Mouse (Mus musculus): ENCODE results near the gene Ddx6. TPM values are rescaled to one million over a fixed set of nuclear protein-coding genes. Genes with fewer than 3 reads are reported as not detected.

Gene Ddx6
- polyA plus RNA-seq, 1 experiment: 9.6 TPM

DNA sequence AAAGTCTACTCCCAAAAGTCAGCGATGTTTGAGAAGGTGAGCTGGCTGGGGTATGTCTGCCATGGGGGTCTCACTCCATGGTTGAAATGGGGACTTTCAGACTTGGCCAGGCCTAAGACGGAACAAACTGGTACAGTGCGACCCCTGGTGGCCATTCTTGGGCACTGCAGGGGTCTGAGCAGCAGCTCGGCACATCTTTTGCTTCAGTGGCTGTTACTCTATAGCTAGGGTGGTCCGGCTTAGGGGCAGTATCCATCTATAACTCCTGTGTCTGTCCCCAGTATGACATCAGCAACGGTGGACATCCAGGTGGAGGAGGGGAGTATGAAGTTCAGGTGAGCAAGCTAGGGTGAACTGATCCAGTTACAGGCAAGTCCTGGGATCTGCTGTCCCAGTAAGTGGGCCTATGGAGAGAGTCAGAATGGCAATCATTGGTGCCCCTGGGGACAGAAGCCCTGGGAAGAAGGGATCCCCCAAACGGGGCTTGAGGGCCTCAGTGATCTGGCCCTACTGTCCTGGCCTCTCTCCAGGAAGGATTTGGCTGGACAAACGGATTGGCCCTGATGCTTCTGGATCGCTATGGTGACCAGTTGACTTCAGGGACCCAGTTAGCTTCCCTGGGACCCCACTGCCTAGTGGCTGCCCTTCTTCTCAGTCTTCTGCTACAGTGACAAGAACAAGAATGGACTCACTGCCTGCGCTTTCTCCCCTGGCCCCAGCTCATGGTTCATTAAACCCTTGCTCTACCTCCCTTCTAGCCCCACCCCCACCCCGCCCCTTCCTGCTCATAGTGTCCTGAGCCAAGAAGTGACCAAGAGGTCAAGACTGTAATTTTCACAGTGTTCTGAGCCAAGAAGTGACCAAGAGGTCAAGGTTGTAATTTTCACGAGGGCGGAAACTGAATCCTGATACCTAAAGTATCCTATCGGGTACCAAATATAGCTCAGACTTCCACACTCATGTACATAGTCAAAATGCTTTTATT is 80.9 kb downstream of the Ddx6 start:
- Histone ChIP-seq H3K27ac (ENCODE audit: insufficient read depth, low read depth, low read length) (no peak overlapping the region; the same call in 1 of the 2 replicates), H3K4me1 (ENCODE audit: control insufficient read depth, insufficient read depth, insufficient read length, low read length) (peaks cover 9% of the 10 kb centered on the region), H3K4me3 (ENCODE audit: low read depth, low read length) (no peak overlapping the region), H3K36me3 (ENCODE audit: control insufficient read depth, insufficient read depth, low read length) (peaks cover 19% of the 10 kb centered on the region), H3K27me3 (ENCODE audit: control insufficient read depth, insufficient read depth, low read length) (no peaks in the 10 kb centered on the region)
- peak; percentile 99 for TF ChIP-seq CTCF (IDR thresholded peaks at IDR 0.05; ENCODE audit: extremely low read depth, insufficient read length, insufficient replicate concordance, low read depth, low read length)
- no peak for TF ChIP-seq POLR2A (IDR thresholded peaks at IDR 0.05; ENCODE audit: low read depth, low read length)
- 42% methylated on average over 14 of the region's 14 CpGs for WGBS

DNA sequence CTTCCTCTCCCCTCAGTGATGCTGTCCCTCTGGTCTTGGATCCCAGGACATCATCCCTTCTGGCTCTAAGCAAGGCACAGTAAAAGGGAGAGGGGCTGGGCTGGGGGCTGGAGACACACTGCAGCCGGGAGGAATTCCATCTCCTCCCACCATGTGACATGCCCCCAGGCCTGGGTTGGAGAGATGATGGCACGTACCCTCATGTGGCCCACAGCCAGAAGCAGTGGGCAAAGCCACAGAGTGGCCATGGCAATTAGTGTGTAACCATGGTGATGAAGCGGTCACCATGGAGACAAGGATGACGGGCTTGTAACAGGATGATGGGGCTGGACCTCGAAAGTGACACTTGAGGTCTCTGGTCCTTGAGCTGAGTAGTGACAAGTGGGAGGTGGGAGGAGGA is 81.9 kb downstream of the Ddx6 start:
- H3K36me3 ChIP-seq (ENCODE audit: control insufficient read depth, insufficient read depth, low read length): peaks cover 17% of the 10 kb centered on the region
- H3K4me3 ChIP-seq (ENCODE audit: low read depth, low read length): no peak overlapping the region
- H3K27ac ChIP-seq (ENCODE audit: insufficient read depth, low read depth, low read length): no peak overlapping the region
- peaks cover 17% of the 10 kb centered on the region for H3K4me1 ChIP-seq (ENCODE audit: control insufficient read depth, insufficient read depth, insufficient read length, low read length)
- H3K27me3 ChIP-seq (ENCODE audit: control insufficient read depth, insufficient read depth, low read length): no peaks in the 10 kb centered on the region
- 81% methylated on average over 5 of the region's 5 CpGs for WGBS
- no peak for TF ChIP-seq CTCF (IDR thresholded peaks at IDR 0.05; ENCODE audit: extremely low read depth, insufficient read length, insufficient replicate concordance, low read depth, low read length)
- no peak for TF ChIP-seq POLR2A (IDR thresholded peaks at IDR 0.05; ENCODE audit: low read depth, low read length)

DNA sequence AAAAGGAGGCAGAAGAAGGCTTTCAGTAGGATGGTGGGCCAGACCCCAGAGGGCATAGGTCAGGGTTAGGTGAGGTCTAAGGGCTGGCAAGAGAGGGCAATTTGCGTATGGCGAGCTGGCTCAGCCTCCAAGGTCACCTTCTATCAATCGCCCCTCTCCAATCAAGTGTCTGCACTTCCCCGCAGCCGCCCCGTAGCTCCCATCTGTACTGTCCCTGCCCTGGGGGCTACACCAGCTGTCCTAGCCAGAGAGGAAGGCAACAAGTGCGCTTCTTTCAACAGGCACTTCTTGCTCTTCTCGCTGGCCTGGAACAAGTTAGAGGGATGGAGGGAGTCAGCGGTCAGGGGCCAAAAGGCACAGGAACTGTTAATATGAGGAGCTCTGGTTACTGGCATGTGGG is 83.3 kb downstream of the Ddx6 start:
- peaks cover 27% of the 10 kb centered on the region for H3K4me1 ChIP-seq (ENCODE audit: control insufficient read depth, insufficient read depth, insufficient read length, low read length)
- no peaks in the 10 kb centered on the region for H3K27me3 ChIP-seq (ENCODE audit: control insufficient read depth, insufficient read depth, low read length)
- WGBS: 91% methylated on average over 9 of the region's 9 CpGs
- no peak overlapping the region for H3K27ac ChIP-seq (ENCODE audit: insufficient read depth, low read depth, low read length)
- H3K4me3 ChIP-seq (ENCODE audit: low read depth, low read length): no peak overlapping the region
- H3K36me3 ChIP-seq (ENCODE audit: control insufficient read depth, insufficient read depth, low read length): peaks cover 16% of the 10 kb centered on the region
- TF ChIP-seq POLR2A (IDR thresholded peaks at IDR 0.05; ENCODE audit: low read depth, low read length) (no peak), CTCF (IDR thresholded peaks at IDR 0.05; ENCODE audit: extremely low read depth, insufficient read length, insufficient replicate concordance, low read depth, low read length) (no peak)

Other genes starting within 250 kb of the Ddx6 start
- 12.4 and 22.3 TPM in 2 replicates for gene Vps11, start 243.2 kb upstream of the Ddx6 start, polyA plus RNA-seq (2012; rRNA removed)
- 34.3 and 38.3 TPM in 2 replicates for gene Hyou1, start 225.4 kb upstream of the Ddx6 start, polyA plus RNA-seq (2012; rRNA removed)
- 27.1 and 54.9 TPM in 2 replicates for gene Slc37a4, start 208.0 kb upstream of the Ddx6 start, polyA plus RNA-seq (2012; rRNA removed)
- 40.0 and 48.3 TPM in 2 replicates for gene Rps25, start 197.8 kb upstream of the Ddx6 start, polyA plus RNA-seq (2012; rRNA removed)
- 20.0 and 36.5 TPM in 2 replicates for gene Trappc4, start 197.3 kb upstream of the Ddx6 start, polyA plus RNA-seq (2012; rRNA removed)
- 17.8 and 21.3 TPM in 2 replicates for gene Ccdc84, start 186.3 kb upstream of the Ddx6 start, polyA plus RNA-seq (2012; rRNA removed)
- gene Foxr1, start 163.8 kb upstream of the Ddx6 start, polyA plus RNA-seq (2012; rRNA removed): not detected in 2 replicates
- gene Upk2, start 149.9 kb upstream of the Ddx6 start, polyA plus RNA-seq (2012; rRNA removed): 1.4 TPM in 2 replicates
- gene Bcl9l, start 122.1 kb upstream of the Ddx6 start, polyA plus RNA-seq (2012; rRNA removed): 21.8 and 28.1 TPM in 2 replicates
- 2.0 and 5.7 TPM in 2 replicates for gene Cxcr5, start 43.0 kb upstream of the Ddx6 start, polyA plus RNA-seq (2012; rRNA removed)
- gene Treh, start 68.3 kb downstream of the Ddx6 start, polyA plus RNA-seq (2012; rRNA removed): 131 and 183 TPM in 2 replicates
- 29.8 and 34.1 TPM in 2 replicates for gene Phldb1, start 130.3 kb downstream of the Ddx6 start, polyA plus RNA-seq (2012; rRNA removed)
- gene Arcn1, start 163.0 kb downstream of the Ddx6 start, polyA plus RNA-seq (2012; rRNA removed): 19.3 and 47.9 TPM in 2 replicates
- gene Ift46, start 163.0 kb downstream of the Ddx6 start, polyA plus RNA-seq (2012; rRNA removed): 13.4 and 26.2 TPM in 2 replicates
- gene Tmem25, start 194.4 kb downstream of the Ddx6 start, polyA plus RNA-seq (2012; rRNA removed): 2.9 and 6.9 TPM in 2 replicates
- gene Ttc36, start 198.2 kb downstream of the Ddx6 start, polyA plus RNA-seq (2012; rRNA removed): 2.1 and 9.4 TPM in 2 replicates